Mouse (Mus musculus) lung, embryonic 15.5 days (tissue): ENCODE measurements around the gene Fam102b. TPM values are rescaled to one million over a fixed set of nuclear protein-coding genes. Genes with fewer than 3 reads are reported as not detected.

Source experiments
- ATAC-seq: fragments of 200-750 bp; cut with Nextera tagmentation; 2 replicates; pipeline ENCODE4 v1.8.0; 2017; ENCODE audit warnings: moderate number of reproducible peaks, borderline replicate concordance; ENCODE audit not compliant: low FRiP score, low TSS enrichment; ENCODE audit errors: extremely low read depth
- H3K27ac ChIP-seq: fragments of 300-500 bp; sonication (generic); 2 replicates; pipeline ENCODE4 v1.5.1; 2015; ENCODE audit warnings: moderate library complexity, mild to moderate bottlenecking, inconsistent platforms
- H3K27me3 ChIP-seq: fragments of 300-500 bp; sonication (generic); 2 replicates; pipeline ENCODE4 v1.6.1; 2015; ENCODE audit warnings: inconsistent platforms
- H3K36me3 ChIP-seq: fragments of 300-500 bp; sonication (generic); 2 replicates; pipeline ENCODE4 v1.6.1; 2015; ENCODE audit warnings: inconsistent platforms
- H3K4me1 ChIP-seq: fragments of 300-500 bp; sonication (generic); 2 replicates; pipeline ENCODE4 v1.6.1; 2015; ENCODE audit warnings: inconsistent platforms
- H3K4me2 ChIP-seq: fragments of 300-500 bp; sonication (generic); 2 replicates; pipeline ENCODE4 v1.6.1; 2015; ENCODE audit warnings: inconsistent platforms, mild to moderate bottlenecking, moderate library complexity
- H3K4me3 ChIP-seq: fragments of 300-500 bp; sonication (generic); 2 replicates; pipeline ENCODE4 v1.5.1; 2015; ENCODE audit warnings: mild to moderate bottlenecking, inconsistent platforms
- H3K9ac ChIP-seq: fragments of 300-500 bp; sonication (generic); 2 replicates; pipeline ENCODE4 v1.6.1; 2015; ENCODE audit warnings: inconsistent platforms
- H3K9me3 ChIP-seq: fragments of 300-500 bp; sonication (generic); 2 replicates; pipeline ENCODE4 v1.6.1; 2016; ENCODE audit warnings: inconsistent platforms
- WGBS: fragments of 180-500 bp; shearing (Covaris S2); methylation state at CpG from one replicate; pipeline ENCODE4 v1.1.7; 2015; 5-methylcytosine and 5-hydroxymethylcytosine counted together
- polyA plus RNA-seq: library from polyadenylated mRNA; unstranded; fragments of >200 nt; fragmentation: Nextera tagmentation; extraction: Ambion mirVana; gene quantifications from 2 replicates; pipeline ENCODE4 v1.2.1, GENCODE M21; 2015

Fam102b gene
- polyA plus RNA-seq, 1 experiment from 2014 or later, result 11.2 TPM

DNA sequence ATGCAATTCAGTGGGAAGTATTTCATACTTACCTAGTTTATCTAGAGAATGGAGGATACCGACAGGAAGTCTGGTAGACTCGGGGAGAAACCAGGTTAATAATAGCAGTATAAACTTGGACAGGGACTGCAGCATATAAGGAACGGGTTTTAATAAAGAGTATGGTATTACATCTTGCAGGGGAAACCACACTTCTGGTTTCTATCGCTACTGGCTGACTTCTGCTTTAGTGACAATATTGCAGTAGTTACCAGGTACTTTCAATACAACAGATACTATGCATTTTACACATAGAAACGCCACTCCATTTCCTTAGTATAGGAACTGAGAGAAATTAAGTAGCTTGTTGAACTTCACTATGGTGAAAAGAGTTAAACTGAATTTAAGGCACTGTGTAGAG, 19.2 kb downstream of the Fam102b start:
- H3K36me3 ChIP-seq, result no peaks in the 10 kb centered on the region
- H3K4me3 ChIP-seq, result no peak overlapping the region
- peaks cover 24% of the 10 kb centered on the region for H3K4me1 ChIP-seq
- H3K9me3 ChIP-seq, result no peaks in the 10 kb centered on the region
- no peak overlapping the region for H3K4me2 ChIP-seq
- 79% methylated on average over 5 of the region's 5 CpGs for WGBS
- H3K27ac ChIP-seq, result no peak overlapping the region
- no peaks in the 10 kb centered on the region for H3K27me3 ChIP-seq
- ATAC-seq, result no peak
- H3K9ac ChIP-seq, result no peak overlapping the region

DNA sequence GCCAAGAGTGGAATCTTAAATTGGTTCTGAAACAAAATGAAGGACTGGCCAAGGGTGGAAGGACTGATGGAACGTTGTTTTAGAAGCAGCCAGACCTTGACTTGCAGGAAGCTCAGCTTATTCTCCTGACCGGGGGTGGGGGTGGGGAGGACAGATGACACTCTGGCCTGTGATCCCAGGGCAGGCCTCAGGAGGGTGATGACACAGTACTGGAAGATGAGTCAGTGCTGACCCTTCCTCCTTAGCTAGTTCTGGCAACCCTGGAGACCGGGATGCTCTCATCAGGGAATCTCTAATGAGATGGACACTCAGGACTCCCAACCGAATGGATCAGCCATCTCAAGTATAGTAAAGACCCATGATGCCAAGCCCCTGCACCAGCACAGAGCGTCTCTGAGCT, 21.6 kb downstream of the Fam102b start:
- no peak overlapping the region for H3K4me3 ChIP-seq
- no peaks in the 10 kb centered on the region for H3K27me3 ChIP-seq
- H3K9ac ChIP-seq, result no peak overlapping the region
- 0 out of 2 replicates have a peak, but pooled peaks cover 6% of the 10 kb centered on the region for H3K36me3 ChIP-seq
- no peak for ATAC-seq
- WGBS, result 74% methylated on average over 5 of the region's 5 CpGs
- no peak overlapping the region for H3K4me2 ChIP-seq
- peaks cover 10% of the 10 kb centered on the region for H3K4me1 ChIP-seq
- no peaks in the 10 kb centered on the region for H3K9me3 ChIP-seq
- H3K27ac ChIP-seq, result no peak overlapping the region

DNA sequence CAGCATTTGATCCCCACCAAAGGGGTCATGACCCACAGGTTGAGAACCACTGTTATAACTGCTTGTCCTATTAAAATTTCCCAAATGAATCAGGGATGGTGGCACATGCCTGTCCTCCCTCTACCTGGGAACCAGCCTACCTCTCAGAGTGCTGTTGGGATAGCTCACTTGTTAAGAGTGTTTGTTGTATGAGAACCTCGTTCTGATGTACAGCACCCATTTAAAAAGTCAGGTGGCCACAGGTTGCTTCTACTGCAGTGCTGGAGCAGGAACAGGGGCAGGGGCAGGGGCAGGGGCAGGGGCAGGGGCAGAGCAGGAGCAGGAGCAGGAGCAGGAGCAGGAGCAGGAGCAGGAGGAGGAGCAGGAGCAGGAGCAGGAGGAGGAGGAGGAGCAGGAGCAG, 28.2 kb downstream of the Fam102b start:
- no peaks in the 10 kb centered on the region for H3K27me3 ChIP-seq
- H3K36me3 ChIP-seq, result peaks cover 10% of the 10 kb centered on the region; the same call in 1 of the 2 replicates
- no peak overlapping the region for H3K4me2 ChIP-seq
- no peak overlapping the region for H3K4me3 ChIP-seq
- H3K27ac ChIP-seq, result no peak overlapping the region
- no peaks in the 10 kb centered on the region for H3K9me3 ChIP-seq
- no peak overlapping the region for H3K9ac ChIP-seq
- ATAC-seq, result no peak
- H3K4me1 ChIP-seq, result peaks cover 9% of the 10 kb centered on the region; the same call in 1 of the 2 replicates
- 71% methylated on average over 1 of the region's 1 CpGs for WGBS

DNA sequence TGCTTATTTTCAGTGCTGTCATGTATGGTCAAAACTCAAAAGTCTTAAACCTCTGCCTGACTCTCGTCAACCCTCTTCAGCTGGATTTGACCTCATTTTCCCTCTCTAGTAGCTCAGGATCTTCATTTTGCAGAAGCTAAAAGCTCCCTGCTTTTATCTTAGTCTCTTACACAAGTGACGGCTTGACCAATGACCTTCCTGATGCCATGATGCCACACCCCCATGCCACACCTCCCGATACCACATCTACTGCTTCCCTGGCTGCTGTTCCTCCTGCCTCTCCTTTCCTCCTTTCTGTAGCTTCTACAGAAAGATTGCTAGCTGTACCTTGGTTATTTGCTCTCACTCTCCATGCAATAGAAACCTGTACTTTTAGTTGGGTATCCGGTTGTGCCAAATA, 29.6 kb downstream of the Fam102b start:
- H3K4me1 ChIP-seq, result peaks cover 9% of the 10 kb centered on the region; the same call in 1 of the 2 replicates
- WGBS, result 51% methylated on average over 4 of the region's 4 CpGs
- H3K9ac ChIP-seq, result no peak overlapping the region

DNA sequence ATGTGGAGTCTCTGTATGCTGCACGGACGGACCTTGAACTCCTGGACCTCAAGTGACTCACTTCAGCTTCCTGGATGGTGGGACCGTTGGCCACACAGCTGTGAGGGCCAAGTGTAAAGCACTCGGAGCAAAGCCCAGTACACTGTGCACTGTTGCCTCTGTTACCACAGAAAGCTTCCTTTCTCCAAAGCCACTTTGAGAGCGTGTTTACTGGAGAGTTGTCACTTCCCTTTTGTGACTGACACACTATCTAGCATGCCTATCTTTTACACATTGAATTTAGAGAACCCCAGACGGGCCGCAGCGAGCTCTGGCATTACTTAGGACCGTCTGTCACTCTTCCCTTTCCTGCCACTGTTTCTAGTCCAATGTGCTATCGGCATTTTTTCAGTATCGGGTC, 30.1 kb downstream of the Fam102b start:
- ATAC-seq, result no peak
- Histone ChIP-seq H3K27me3 (no peaks in the 10 kb centered on the region), H3K27ac (no peak overlapping the region), H3K9me3 (no peaks in the 10 kb centered on the region), H3K4me1 (peaks cover 9% of the 10 kb centered on the region; the same call in 1 of the 2 replicates), H3K4me2 (no peak overlapping the region), H3K36me3 (peaks cover 12% of the 10 kb centered on the region; the same call in 1 of the 2 replicates), H3K9ac (no peak overlapping the region), H3K4me3 (no peak overlapping the region)
- 50% methylated on average over 11 of the region's 11 CpGs for WGBS

More for the DNA sequence above, 29.6 kb downstream of the Fam102b start:
- no peak overlapping the region for H3K27ac ChIP-seq
- no peak for ATAC-seq
- H3K9me3 ChIP-seq, result no peaks in the 10 kb centered on the region
- no peak overlapping the region for H3K4me3 ChIP-seq
- peaks cover 10% of the 10 kb centered on the region; the same call in 1 of the 2 replicates for H3K36me3 ChIP-seq
- no peaks in the 10 kb centered on the region for H3K27me3 ChIP-seq
- H3K4me2 ChIP-seq, result no peak overlapping the region

DNA sequence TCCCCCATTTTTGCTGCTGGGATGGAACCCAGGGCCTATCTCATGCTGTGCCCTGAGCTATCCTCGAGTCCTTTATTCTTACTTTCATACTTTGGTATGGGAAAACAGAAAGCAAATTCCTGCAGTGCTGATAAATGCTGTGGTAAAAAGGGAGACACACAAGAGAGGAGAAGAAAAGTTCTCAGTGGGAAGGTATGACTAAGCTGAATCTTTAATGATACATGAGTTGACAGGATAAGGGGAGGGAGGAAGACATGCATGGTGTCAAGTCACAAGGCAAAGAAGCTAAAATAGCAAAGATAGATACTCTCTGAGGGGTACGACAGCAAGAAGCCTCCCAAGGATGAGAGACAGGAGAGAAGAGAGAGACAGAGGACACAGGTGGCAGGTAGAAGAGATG, 32.0 kb downstream of the Fam102b start:
- H3K27ac ChIP-seq, result no peak overlapping the region
- H3K4me1 ChIP-seq, result peaks cover 9% of the 10 kb centered on the region; the same call in 1 of the 2 replicates
- H3K9me3 ChIP-seq, result no peaks in the 10 kb centered on the region
- ATAC-seq, result no peak
- peaks cover 10% of the 10 kb centered on the region for H3K36me3 ChIP-seq
- 70% methylated on average over 2 of the region's 2 CpGs for WGBS
- no peak overlapping the region for H3K9ac ChIP-seq
- no peak overlapping the region for H3K4me3 ChIP-seq
- no peak overlapping the region for H3K4me2 ChIP-seq
- no peaks in the 10 kb centered on the region for H3K27me3 ChIP-seq

DNA sequence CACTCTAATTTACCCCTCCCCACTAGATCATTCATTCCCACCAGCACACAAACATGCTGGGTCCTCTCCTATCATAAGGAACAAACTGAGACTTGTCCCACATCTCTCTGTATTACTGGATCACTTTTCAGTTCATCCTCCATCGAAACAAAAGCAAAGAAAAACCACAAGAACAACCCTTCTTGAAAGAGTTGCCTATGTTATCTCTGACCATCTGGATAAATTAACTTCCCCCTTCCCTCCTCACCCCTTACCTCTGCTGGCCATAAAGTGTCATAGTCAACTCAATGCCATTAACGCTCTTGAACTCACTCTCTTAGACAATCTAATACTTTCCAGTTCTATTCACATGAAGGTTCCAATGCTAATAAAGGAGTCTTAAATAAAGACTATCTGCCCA, 32.9 kb downstream of the Fam102b start:
- Histone ChIP-seq H3K36me3 (peaks cover 9% of the 10 kb centered on the region), H3K27ac (no peak overlapping the region), H3K4me1 (peaks cover 9% of the 10 kb centered on the region; the same call in 1 of the 2 replicates), H3K27me3 (no peaks in the 10 kb centered on the region), H3K4me3 (no peak overlapping the region), H3K9me3 (no peaks in the 10 kb centered on the region), H3K9ac (no peak overlapping the region), H3K4me2 (no peak overlapping the region)
- no peak for ATAC-seq
- WGBS, result 88% methylated on average over 2 of the region's 2 CpGs

DNA sequence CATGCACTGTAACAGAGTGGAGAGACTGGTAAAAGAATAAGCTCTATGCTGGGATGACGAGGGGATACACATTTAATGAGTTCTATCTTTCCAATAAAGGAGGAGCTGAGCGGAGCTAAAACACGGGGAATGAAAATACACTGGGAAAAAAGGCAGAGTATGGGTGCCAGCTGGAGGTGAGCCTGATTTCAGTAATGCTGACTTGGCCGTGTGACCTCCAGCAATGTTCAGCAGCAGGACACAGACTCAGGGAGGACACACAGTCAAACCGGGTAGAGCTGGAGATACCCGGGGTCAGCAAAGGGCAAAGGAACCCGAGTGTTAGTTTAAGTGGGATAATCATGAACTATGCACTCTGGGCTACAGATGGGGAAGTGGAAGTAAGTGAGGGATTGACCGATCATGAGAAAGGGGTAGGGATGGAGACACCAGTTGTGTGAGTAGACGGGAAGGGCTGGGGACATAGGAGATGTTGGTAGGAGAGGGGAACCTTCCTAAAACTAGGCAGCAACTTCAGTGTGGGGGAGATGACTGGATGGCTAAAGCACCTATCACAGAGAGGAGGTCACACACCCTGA, 37.3 kb downstream of the Fam102b start:
- Histone ChIP-seq H3K4me2 (no peak overlapping the region), H3K9ac (no peak overlapping the region), H3K4me3 (no peak overlapping the region), H3K27ac (no peak overlapping the region), H3K27me3 (no peaks in the 10 kb centered on the region), H3K4me1 (no peaks in the 10 kb centered on the region), H3K9me3 (no peaks in the 10 kb centered on the region), H3K36me3 (peaks cover 9% of the 10 kb centered on the region)
- WGBS, result 68% methylated on average over 9 of the region's 9 CpGs
- no peak for ATAC-seq

DNA sequence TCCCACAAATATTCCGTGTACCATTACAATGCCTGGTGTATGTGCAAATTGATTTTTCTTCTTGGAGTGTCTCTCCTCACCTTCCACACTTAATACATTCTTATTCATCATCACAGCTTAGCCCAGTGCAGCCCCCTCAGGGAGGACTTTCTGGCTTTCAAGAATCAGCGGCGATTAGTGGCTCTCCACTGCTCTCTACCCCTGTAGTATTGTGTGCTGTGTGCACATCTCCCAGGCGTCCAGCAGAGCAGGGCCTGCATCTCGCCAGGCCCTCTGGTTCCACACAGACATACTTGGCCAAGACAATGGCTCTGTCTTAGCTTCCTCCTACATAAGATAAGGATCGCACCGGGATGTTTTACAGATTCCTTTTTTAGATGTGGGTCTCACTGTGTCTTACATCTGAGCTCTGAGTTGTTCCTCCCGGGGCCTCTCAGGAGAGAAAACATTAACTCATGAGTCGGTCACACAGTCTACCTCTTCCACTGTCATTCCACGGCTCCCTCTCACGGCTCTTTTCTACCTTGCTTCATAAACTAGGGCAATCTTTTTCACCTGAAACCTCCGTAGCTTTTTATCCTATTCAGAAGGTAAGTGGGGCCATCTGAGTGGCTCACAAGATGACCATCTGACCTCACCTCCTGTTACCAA, 40.3 kb downstream of the Fam102b start:
- Histone ChIP-seq H3K9ac (no peak overlapping the region), H3K4me1 (no peaks in the 10 kb centered on the region), H3K27me3 (no peaks in the 10 kb centered on the region), H3K9me3 (no peaks in the 10 kb centered on the region), H3K27ac (no peak overlapping the region), H3K4me3 (no peak overlapping the region), H3K36me3 (peaks cover 7% of the 10 kb centered on the region), H3K4me2 (no peak overlapping the region)
- ATAC-seq, result no peak
- WGBS, result 72% methylated on average over 12 of the region's 12 CpGs

DNA sequence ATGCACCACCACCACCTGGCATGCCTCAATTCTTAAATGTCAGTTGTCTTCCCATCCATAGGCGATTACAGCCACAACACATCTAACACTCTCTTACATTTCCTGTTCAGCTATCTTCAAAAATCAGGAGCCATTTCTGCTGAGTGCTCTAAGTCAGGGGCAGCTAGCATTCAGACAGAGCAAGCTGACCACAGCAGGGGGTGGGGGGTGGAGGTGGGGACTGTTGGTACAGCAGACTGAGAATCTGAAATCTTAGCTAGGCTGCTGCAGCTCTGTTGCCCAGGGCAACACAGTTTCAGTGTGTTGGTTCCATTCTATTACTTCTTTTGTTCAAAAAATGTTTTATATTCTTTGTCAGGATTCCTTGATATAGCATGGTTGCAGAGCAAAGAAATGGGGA, 40.9 kb downstream of the Fam102b start:
- H3K36me3 ChIP-seq, result peaks cover 1% of the 10 kb centered on the region
- no peak overlapping the region for H3K4me2 ChIP-seq
- H3K9me3 ChIP-seq, result no peaks in the 10 kb centered on the region
- no peak overlapping the region for H3K9ac ChIP-seq
- 65% methylated on average over 1 of the region's 1 CpGs for WGBS
- H3K4me3 ChIP-seq, result no peak overlapping the region
- no peak overlapping the region for H3K27ac ChIP-seq
- H3K4me1 ChIP-seq, result no peaks in the 10 kb centered on the region
- no peak for ATAC-seq
- no peaks in the 10 kb centered on the region for H3K27me3 ChIP-seq

DNA sequence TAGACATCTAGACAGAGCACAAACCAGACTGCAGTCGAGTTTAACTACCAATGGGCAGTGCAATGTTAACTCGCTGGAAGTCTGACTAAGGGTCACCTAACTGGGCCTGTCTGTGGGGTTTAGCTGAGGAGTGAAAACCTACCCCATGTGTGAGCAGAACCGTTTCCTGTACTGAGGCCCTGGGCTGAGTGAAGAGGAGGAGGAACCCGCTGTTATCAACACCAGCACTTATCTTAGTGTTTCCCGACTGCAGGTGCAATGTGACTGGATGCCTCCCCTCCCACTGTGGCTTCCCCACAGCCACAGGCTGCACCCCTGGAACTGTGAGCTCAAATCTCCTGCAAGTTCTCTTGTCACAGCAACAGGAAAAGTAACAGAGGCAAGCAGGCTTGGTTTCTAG, 43.4 kb downstream of the Fam102b start:
- H3K36me3 ChIP-seq, result peaks cover 19% of the 10 kb centered on the region
- H3K27ac ChIP-seq, result no peak overlapping the region
- no peak overlapping the region for H3K9ac ChIP-seq
- no peaks in the 10 kb centered on the region for H3K9me3 ChIP-seq
- H3K4me3 ChIP-seq, result no peak overlapping the region
- no peaks in the 10 kb centered on the region for H3K4me1 ChIP-seq
- 55% methylated on average over 5 of the region's 5 CpGs for WGBS
- ATAC-seq, result no peak
- no peak overlapping the region for H3K4me2 ChIP-seq
- no peaks in the 10 kb centered on the region for H3K27me3 ChIP-seq

DNA sequence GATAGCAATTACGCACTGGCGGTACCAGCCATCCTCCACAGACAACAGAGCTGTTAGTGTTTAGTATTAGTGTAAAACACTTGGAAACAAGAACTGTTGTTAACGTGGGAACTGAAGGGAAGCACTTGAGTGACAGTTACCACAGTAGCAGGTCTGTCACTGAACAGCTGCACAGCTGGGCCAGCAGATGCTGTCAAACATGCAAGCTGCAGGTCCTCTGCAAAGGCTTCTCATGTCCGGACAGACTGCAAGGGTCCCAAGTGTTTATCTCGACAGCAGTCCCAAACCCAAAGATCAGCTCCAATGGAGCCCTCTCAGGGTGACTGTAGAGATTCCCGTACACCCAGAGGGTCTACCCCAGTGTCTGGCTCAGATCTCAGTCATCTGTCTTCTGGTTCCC, 45.5 kb downstream of the Fam102b start:
- H3K4me3 ChIP-seq, result no peak overlapping the region
- no peaks in the 10 kb centered on the region for H3K27me3 ChIP-seq
- H3K9ac ChIP-seq, result no peak overlapping the region
- no peak for ATAC-seq
- WGBS, result 74% methylated on average over 6 of the region's 6 CpGs
- H3K9me3 ChIP-seq, result no peaks in the 10 kb centered on the region
- peaks cover 39% of the 10 kb centered on the region for H3K36me3 ChIP-seq
- H3K27ac ChIP-seq, result no peak overlapping the region
- no peak overlapping the region for H3K4me2 ChIP-seq
- H3K4me1 ChIP-seq, result no peaks in the 10 kb centered on the region
